Mouse (Mus musculus) layer of hippocampus, adult 9-10 months (tissue): ENCODE measurements around the gene Gm21974.
"Not testable (repeated sequence)": the region's sequence is repeated elsewhere in the genome, so short reads cannot be mapped to it uniquely, and the experiment has no call there.

Experiments used
- DNase-seq: peaks from one replicate; pipeline ENCODE4 v3.0.0; 2022; ENCODE audit warnings: low spot score

The Gm21974 gene

GRCm38 (mm10) chr7:127915293-127915692 is 20.0 kb upstream of the Gm21974 start:
- DNase-seq = no peak

GRCm38 (mm10) chr7:127912938-127913337 is 17.7 kb upstream of the Gm21974 start:
- DNase-seq = no peak

GRCm38 (mm10) chr7:127912190-127912871 is 17.1 kb upstream of the Gm21974 start, which contains the start of gene Kat8:
Gene Kat8 (plus strand): TSS chr7:127912516.
- peak; percentile 77 for DNase-seq

DNA sequence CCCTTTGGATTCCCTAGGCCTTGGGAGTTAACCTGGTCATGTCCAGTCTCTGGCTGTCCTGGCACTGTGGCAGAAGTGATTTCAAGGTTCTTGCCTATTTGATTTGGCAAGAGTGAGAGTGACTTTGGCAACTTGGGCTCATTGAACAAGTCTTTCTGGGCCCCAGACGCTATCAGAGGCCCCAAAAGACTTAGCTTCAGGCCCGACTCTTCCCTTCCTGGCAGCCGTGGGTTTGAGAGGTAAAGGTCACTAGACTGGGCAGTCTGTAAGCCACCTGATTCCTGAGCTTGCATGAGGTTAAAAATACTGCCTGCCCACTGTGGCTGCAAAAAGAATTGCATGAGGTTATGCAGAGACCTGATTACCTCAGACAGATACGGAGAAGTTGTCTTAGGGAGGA is 13.4 kb upstream of the Gm21974 start:
- DNase-seq = no peak

DNA sequence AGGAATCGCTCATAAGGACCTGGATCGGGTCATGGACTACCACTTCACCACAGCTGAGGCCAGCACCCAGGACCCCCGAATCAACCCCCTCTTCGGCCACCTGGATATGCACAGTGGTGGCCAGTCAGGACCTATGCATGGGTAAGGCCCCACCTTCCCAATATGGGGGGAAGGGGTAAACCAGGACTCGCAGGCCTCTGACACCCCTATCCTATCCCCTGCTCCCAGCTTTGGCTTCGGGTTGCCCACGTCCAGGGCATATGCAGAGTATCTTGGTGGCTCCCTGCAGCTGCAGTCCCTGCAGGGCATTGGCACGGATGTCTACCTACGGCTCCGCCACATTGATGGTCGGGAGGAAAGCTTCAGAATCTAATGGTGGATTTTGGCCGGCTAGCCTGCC is 12.7 kb upstream of the Gm21974 start:
- no peak for DNase-seq

DNA sequence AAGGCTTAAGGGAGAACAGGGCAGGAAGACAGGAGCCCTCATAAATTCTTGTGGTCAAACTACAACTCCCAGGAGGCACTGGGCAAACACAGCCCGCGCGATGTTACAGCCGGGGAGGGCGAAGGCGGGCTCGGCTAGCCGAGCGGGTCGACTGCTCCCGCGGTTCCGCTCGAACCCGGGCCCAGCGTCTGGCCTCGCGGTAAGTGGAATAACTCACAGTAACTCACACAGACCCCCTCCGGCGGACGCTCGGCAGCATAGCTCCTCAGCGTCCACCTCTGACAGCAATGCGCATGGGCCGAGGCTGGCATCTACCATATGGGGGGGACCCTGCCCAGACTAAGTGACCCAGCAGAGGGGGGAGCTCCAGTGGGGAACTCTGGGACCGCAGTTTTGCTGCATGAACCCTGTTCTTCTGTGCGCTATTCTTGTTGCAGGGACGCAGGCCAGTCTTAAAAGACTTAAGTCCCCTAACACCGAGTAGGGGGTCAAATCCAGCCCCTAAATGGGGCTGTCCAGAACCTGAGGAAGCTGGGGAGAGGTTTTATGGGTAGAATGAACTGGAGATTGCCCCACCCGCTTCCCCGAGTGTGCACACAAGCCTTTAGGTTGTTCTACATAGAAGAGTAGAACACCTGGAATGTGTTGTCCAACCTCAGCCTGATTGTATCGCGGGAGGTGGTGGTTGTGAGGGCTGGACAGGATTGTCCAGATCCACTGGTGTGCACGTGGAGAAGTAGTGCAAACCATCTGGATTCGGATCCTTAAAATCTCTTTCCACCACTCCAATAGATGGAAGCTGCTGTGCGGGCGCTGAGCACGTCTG is 8.9 kb upstream of the Gm21974 start, which contains the start of gene Bckdk:
Gene Bckdk, plus strand, starts transcription at position 112 of the 826 bp plus-strand sequence.
- DNase-seq = peak; percentile 52

DNA sequence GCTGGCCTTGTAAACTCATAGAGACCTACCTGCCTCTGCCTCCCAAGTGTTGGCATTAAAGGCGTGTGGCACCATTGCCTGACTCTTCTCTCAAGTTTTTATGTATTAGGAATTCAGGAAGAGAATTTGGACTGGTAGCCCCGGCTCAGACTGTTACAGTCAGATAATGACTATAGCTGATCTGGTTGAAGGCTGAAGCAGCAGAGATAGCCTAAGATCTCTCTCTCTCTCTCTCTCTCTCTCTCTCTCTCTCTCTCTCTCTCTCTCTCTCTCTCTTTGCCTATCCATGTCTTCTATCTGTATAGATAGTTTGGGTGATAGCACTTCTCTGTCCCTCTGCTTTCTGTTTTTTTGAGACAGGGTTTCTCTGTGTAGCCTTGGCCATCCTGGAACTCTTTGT is 6.5 kb upstream of the Gm21974 start:
- DNase-seq = no peak

GRCm38 (mm10) chr7:127899997-127900396 is 4.7 kb upstream of the Gm21974 start:
- no peak for DNase-seq

DNA sequence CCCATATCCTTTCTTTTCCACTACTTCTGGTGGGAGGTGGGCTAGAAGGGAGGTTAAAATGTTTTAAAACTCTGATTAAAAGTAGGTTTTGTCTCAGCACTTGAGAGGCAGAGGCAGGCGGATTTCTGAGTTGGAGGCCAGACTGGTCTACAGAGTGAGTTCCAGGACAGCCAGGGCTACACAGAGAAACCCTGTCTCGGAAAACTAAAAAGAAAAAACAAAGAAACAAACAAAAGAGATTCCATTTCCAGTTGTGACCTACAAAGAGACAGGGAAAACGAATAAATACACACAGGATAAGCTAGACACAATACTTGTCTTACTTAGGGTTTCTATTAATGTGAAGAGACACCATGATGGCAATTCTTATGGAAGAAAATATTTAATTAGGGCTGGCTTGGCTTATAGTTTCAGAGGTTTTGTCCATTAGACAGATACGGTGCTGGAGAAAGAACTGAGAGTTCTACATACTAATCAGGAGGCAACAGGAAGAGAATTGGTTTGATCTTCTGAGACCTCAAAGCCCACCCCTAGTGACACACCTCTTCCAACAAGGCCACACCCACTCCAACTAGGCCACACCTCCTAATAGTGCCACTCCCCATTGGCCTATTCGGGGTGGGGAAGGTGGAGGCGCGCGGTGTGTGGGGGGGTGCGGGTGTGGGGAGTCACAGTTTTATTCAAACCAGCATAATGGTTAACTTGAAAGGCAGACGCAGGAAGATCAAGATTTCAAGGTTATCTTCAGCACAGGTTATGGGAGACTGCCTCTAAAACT is 3.1 kb upstream of the Gm21974 start:
- no peak for DNase-seq

DNA sequence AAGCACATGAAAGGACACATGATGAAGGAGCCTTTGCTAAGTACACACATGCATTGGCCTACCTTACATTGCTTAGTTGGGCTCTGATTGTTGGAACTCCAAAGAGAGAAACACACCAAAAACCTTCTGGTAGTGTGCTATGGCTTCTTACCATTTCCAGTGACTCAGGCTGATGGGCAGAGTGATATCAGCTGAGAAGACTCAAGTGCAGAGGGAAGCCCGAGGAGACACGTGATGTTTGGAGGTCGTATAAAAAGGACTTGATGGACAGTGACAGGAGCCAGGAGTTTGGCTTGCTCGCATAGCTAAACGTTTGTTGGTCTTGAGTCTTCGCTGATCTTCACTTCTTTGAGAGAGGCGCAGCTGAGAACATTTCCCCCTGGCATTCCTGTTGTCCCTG is 2.3 kb upstream of the Gm21974 start:
- no peak for DNase-seq

GRCm38 (mm10) chr7:127896384-127896783 is 1.1 kb upstream of the Gm21974 start:
- DNase-seq = peak; percentile 58

DNA sequence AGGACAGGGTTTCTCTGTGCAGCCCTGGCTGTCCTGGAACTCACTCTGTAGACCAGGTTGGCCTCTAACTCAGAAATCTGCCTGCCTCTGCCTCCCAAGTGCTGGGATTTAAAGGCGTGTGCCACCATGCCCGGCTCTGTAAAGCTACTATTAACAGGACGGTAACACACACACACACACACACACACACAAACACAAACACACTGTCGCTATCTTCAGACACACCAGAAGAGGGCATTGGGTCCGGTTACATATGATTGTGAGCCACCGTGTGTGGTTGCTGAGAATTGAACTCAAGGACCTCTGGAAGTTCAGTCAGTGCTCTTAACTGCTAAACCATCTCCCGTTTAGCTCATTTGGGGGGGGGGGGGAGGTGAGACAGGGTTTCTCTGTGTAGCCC is 637 bp upstream of the Gm21974 start:
- not testable (repeated sequence) for DNase-seq

- no peak for DNase-seq
Observed at GRCm38 (mm10) chr7:127894480-127894879, 774 bp downstream of the Gm21974 start.

DNA sequence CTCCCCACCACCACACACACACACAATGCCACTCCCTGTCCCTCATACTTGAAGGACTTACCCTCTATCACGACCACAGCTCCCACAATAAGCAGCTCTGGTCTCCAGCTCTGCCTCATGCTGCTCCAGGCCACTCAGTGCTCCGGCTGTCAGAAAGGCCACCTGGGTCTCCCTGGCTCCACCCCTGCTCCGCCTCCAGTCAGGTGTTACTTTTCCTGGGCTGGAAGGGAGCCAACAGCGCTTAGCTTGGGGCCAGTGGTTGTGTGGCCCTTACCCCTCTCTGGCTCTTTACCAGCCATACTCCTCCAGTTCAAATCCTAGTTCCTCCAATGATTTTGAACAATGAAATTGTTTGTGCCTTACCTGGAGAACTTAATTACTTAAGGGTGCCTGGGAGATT is 4.5 kb downstream of the Gm21974 start, which contains the start of gene Prss53:
Gene Prss53, minus strand, starts transcription at position 173 of the 400 bp plus-strand sequence.
- no peak for DNase-seq

GRCm38 (mm10) chr7:127888821-127889220 is 6.4 kb downstream of the Gm21974 start:
- no peak for DNase-seq

GRCm38 (mm10) chr7:127887781-127888180 is 7.5 kb downstream of the Gm21974 start:
- no peak for DNase-seq

- no peak for DNase-seq
Observed at GRCm38 (mm10) chr7:127887191-127887590, 8.1 kb downstream of the Gm21974 start.

DNA sequence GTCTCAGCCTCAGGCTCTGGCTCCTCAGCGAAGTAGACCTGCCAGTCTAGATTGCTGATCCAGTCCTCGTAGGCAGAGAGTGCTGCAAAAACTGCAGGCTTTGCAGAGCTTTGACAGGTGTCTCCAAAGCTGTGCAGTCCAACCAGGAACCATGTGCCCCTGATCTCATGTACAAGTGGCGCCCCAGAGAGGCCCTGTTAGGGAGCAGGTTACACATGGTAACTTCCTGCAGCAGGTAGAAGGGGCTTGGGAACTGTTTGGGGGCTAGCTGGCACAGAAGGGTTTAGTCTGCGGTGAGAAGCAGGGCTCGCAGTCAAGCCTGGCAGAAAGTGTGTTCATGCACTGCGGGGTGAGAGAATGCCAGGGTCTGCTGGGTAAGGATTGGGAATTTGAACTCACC is 8.7 kb downstream of the Gm21974 start:
- no peak for DNase-seq

DNA sequence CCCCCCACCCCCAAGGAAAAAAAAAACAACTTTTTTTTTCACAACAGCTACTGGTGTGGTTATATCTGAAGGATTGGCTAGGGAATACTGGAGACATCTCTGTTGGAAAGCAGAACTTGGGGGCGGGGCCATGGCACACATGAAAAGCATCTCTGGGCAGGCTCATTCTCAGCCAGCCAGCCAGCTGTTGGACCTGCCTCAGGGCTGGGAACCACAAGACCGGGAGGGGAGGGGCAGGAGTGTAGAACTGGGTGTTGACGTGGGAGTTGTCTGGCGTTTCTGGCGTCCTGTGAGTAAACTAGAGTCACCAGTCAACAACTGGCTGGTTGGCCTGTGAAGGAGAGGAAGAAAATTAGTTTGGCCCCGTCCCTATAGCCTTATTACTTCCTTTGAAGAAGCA is 9.3 kb downstream of the Gm21974 start:
- no peak for DNase-seq

DNA sequence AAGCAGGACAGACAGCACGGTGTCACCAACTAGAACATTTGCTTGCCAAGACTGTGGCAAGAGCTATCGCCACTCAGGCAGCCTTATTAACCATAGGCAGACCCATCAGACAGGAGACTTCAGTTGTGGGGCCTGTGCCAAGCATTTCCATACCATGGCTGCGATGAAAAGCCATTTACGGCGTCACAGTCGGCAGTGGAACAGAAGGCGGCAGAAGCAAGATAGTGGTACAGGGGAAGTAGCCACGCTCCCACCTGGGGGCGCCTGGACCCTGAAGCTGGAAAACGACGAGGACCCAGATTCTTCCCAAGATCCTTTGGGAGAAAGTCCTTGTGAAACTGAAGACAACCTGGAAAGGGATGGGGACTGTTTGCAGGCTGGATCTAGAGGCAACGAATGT is 14.8 kb downstream of the Gm21974 start:
- DNase-seq = no peak

GRCm38 (mm10) chr7:127879301-127879700 is 16.0 kb downstream of the Gm21974 start:
- DNase-seq = no peak
